Mouse (Mus musculus) neural tube, embryonic 14.5 days (tissue): ENCODE data around the gene Ilf3. TPM values are rescaled to one million over a fixed set of nuclear protein-coding genes. Genes with fewer than 3 reads are reported as not detected.

Source experiments
- ATAC-seq: fragments of 200-750 bp; cut with Nextera tagmentation; 2 replicates; pipeline ENCODE4 v1.8.0; 2017; ENCODE audit warnings: low read depth, mild to moderate bottlenecking, moderate TSS enrichment, moderate library complexity
- H3K27ac ChIP-seq: fragments of 300-500 bp; sonication (generic); 2 replicates; pipeline ENCODE4 v1.5.1; 2014; ENCODE audit warnings: low read depth, mild to moderate bottlenecking, control low read depth, low read length, moderate library complexity, mixed read lengths
- H3K27me3 ChIP-seq: fragments of 300-500 bp; sonication (generic); 2 replicates; pipeline ENCODE4 v1.6.1; 2014; ENCODE audit warnings: low read length; ENCODE audit not compliant: control insufficient read depth, insufficient read depth
- H3K36me3 ChIP-seq: fragments of 300-500 bp; sonication (generic); 2 replicates; pipeline ENCODE4 v1.6.1; 2014; ENCODE audit warnings: low read length, mixed read lengths; ENCODE audit not compliant: control insufficient read depth, insufficient read depth
- H3K4me1 ChIP-seq: fragments of 300-500 bp; sonication (generic); 2 replicates; pipeline ENCODE4 v1.6.1; 2014; ENCODE audit warnings: low read length; ENCODE audit not compliant: control insufficient read depth, insufficient read depth
- H3K4me2 ChIP-seq: fragments of 300-500 bp; sonication (generic); 2 replicates; pipeline ENCODE4 v1.6.1; 2014; ENCODE audit warnings: mild to moderate bottlenecking, low read depth, low read length, control low read depth
- H3K4me3 ChIP-seq: fragments of 300-500 bp; sonication (generic); 2 replicates; pipeline ENCODE4 v1.5.1; 2014; ENCODE audit warnings: low read depth, low read length, control low read depth, mixed read lengths
- H3K9ac ChIP-seq: fragments of 300-500 bp; sonication (generic); replicated peaks from 2 replicates; pipeline ENCODE4 v1.6.1; 2014; ENCODE audit warnings: low read depth, mild to moderate bottlenecking, control low read depth, low read length, mixed read lengths
- H3K9me3 ChIP-seq: fragments of 300-500 bp; sonication (generic); 2 replicates; pipeline ENCODE4 v1.6.1; 2016; ENCODE audit warnings: low read length; ENCODE audit not compliant: control insufficient read depth
- WGBS: fragments of 180-500 bp; shearing (Covaris S2); extraction: QIAGEN DNeasy Blood & Tissue Kit; methylation state at CpG from one replicate; pipeline ENCODE4 v1.1.7; 2014; 5-methylcytosine and 5-hydroxymethylcytosine counted together
- polyA plus RNA-seq: library from polyadenylated mRNA; unstranded; fragments of >200 nt; fragmentation: Nextera tagmentation; extraction: Ambion mirVana; gene quantifications from 2 replicates; pipeline ENCODE4 v1.2.1, GENCODE M21; 2014

Ilf3 gene
- polyA plus RNA-seq, 1 experiment from 2014 or later, result 210 TPM

GRCm38 (mm10) chr9:21445081-21445744 is 77.5 kb downstream of the Ilf3 start:
- 95% methylated on average over 6 of the region's 6 CpGs for WGBS
- H3K4me3 ChIP-seq, result no peak overlapping the region
- no peaks in the 10 kb centered on the region for H3K4me1 ChIP-seq
- no peaks in the 10 kb centered on the region for H3K27me3 ChIP-seq
- no peaks in the 10 kb centered on the region for H3K9me3 ChIP-seq
- H3K27ac ChIP-seq, result no peak overlapping the region
- no peak for ATAC-seq
- H3K4me2 ChIP-seq, result no peak overlapping the region
- H3K36me3 ChIP-seq, result no peaks in the 10 kb centered on the region
- H3K9ac ChIP-seq, result no peak overlapping the region

- no peak overlapping the region for H3K4me3 ChIP-seq
- no peaks in the 10 kb centered on the region for H3K9me3 ChIP-seq
- no peak overlapping the region for H3K4me2 ChIP-seq
- no peak overlapping the region for H3K27ac ChIP-seq
- no peaks in the 10 kb centered on the region for H3K27me3 ChIP-seq
- H3K4me1 ChIP-seq, result no peaks in the 10 kb centered on the region
- WGBS, result 98% methylated on average over 2 of the region's 2 CpGs
- no peaks in the 10 kb centered on the region for H3K36me3 ChIP-seq
- no peak for ATAC-seq
- H3K9ac ChIP-seq, result no peak overlapping the region
Observed at GRCm38 (mm10) chr9:21447778-21448177, 80.1 kb downstream of the Ilf3 start.

DNA sequence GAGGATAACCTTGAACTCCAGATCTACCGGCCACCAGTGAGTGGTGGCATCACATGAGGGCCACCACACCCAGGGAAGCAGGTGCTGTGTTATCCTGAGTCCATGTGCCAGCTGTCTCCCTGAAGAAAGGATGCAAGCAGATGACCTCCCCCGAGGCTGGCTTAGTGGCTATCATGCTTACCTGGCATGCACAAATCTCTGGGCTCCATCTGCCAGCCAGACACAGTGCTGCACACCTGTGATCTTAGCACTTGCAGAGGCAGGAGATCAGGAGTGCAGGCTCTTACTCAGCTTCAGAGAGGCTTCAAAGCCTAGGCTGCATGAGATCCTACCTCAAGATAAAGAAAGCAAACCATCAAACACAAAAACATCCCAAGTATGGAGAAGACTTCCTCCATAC is 82.0 kb downstream of the Ilf3 start:
- Histone ChIP-seq H3K27ac (no peak overlapping the region), H3K4me1 (no peaks in the 10 kb centered on the region), H3K27me3 (no peaks in the 10 kb centered on the region), H3K36me3 (no peaks in the 10 kb centered on the region), H3K4me2 (no peak overlapping the region), H3K4me3 (no peak overlapping the region), H3K9ac (no peak overlapping the region), H3K9me3 (no peaks in the 10 kb centered on the region)
- ATAC-seq, result no peak
- 94% methylated on average over 2 of the region's 2 CpGs for whole genome bisulfite sequencing

DNA sequence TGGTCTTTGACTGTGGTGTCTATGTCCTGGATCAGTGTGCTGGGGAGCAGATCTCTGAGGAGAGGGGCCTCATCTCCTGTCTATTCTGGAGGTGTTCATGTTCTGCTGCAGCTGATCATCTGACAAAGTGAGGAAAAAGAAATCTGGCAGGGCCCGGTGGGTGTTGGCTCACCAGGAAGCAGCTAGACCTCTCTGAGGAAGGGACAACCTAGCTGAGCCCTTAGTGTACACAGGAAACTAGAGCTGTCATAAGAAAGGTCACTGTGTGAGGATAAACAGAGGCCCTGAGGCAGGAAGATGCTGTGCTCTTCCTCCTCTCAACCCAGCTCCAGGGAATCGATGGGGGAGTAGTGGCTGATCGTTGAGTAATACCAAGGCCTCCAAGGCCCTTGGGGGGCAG is 82.6 kb downstream of the Ilf3 start:
- Histone ChIP-seq H3K27ac (no peak overlapping the region), H3K4me1 (no peaks in the 10 kb centered on the region), H3K9me3 (no peaks in the 10 kb centered on the region), H3K4me2 (no peak overlapping the region), H3K4me3 (no peak overlapping the region), H3K36me3 (no peaks in the 10 kb centered on the region), H3K9ac (no peak overlapping the region), H3K27me3 (no peaks in the 10 kb centered on the region)
- ATAC-seq, result no peak
- WGBS, result 85% methylated on average over 3 of the region's 3 CpGs

- Histone ChIP-seq H3K27ac (no peak overlapping the region), H3K27me3 (no peaks in the 10 kb centered on the region), H3K4me1 (no peaks in the 10 kb centered on the region), H3K9me3 (no peaks in the 10 kb centered on the region), H3K9ac (no peak overlapping the region), H3K36me3 (no peaks in the 10 kb centered on the region), H3K4me2 (no peak overlapping the region), H3K4me3 (no peak overlapping the region)
- no peak for ATAC-seq
- WGBS, result 92% methylated on average over 8 of the region's 8 CpGs
Observed at GRCm38 (mm10) chr9:21451391-21451790, 83.7 kb downstream of the Ilf3 start.

- no peak overlapping the region for H3K9ac ChIP-seq
- no peak overlapping the region for H3K4me3 ChIP-seq
- H3K4me1 ChIP-seq, result no peaks in the 10 kb centered on the region
- H3K4me2 ChIP-seq, result no peak overlapping the region
- no peaks in the 10 kb centered on the region for H3K9me3 ChIP-seq
- no peak overlapping the region for H3K27ac ChIP-seq
- H3K36me3 ChIP-seq, result no peaks in the 10 kb centered on the region
- H3K27me3 ChIP-seq, result no peaks in the 10 kb centered on the region
- ATAC-seq, result no peak
- 92% methylated on average over 8 of the region's 8 CpGs for WGBS
Observed at GRCm38 (mm10) chr9:21451870-21452269, 84.2 kb downstream of the Ilf3 start.

GRCm38 (mm10) chr9:21453003-21453402 is 85.3 kb downstream of the Ilf3 start:
- Histone ChIP-seq H3K9ac (no peak overlapping the region), H3K27ac (no peak overlapping the region), H3K27me3 (no peaks in the 10 kb centered on the region), H3K9me3 (no peaks in the 10 kb centered on the region), H3K4me1 (no peaks in the 10 kb centered on the region), H3K4me2 (no peak overlapping the region), H3K36me3 (no peaks in the 10 kb centered on the region), H3K4me3 (no peak overlapping the region)
- ATAC-seq, result no peak
- WGBS, result 94% methylated on average over 7 of the region's 7 CpGs

DNA sequence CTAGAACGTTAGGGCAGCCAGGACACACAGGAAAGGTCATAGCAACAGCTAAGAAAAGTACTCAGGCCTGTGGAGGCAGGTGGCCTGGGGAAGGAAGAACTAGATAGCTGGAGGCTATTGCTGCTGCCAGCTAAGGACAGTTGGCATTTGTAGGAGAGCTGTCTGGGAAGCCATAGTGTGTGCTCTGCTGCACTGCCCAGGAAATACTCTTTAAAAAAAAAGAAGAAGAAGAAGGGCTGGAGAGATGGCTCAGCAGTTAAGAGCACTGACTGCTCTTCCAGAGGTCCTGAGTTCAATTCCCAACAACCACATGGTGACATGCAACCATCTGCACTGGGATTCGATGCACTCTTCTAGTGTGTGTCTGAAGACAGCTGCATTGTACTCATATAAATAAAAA is 85.8 kb downstream of the Ilf3 start:
- ATAC-seq, result no peak
- Histone ChIP-seq H3K4me1 (no peaks in the 10 kb centered on the region), H3K4me2 (no peak overlapping the region), H3K36me3 (no peaks in the 10 kb centered on the region), H3K27ac (no peak overlapping the region), H3K27me3 (no peaks in the 10 kb centered on the region), H3K9ac (no peak overlapping the region), H3K4me3 (no peak overlapping the region), H3K9me3 (no peaks in the 10 kb centered on the region)
- 94% methylated on average over 2 of the region's 2 CpGs for WGBS

DNA sequence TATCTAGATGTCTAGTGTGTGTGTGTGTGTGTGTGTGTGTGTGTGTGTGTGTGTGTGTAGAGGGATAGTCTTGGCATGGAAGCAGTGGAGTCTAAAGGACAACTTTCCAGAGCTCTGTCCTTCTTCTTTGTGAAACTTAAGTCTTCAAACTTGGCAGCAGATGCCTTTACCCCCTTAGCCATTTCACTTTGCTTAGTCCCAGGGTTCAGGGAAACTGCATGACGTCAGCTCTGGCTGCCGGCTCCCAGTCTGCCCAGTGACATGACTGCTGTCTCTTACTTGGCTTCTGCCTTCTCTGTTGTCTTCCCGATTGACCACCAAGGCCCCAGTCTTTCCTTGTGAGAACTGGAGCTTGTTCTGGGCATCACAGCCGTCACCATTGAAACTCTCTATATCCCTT is 86.9 kb downstream of the Ilf3 start:
- H3K4me1 ChIP-seq, result no peaks in the 10 kb centered on the region
- H3K9me3 ChIP-seq, result no peaks in the 10 kb centered on the region
- no peak overlapping the region for H3K4me2 ChIP-seq
- 71% methylated on average over 4 of the region's 4 CpGs for WGBS
- no peak overlapping the region for H3K27ac ChIP-seq
- H3K9ac ChIP-seq, result no peak overlapping the region
- ATAC-seq, result no peak
- H3K36me3 ChIP-seq, result no peaks in the 10 kb centered on the region
- H3K4me3 ChIP-seq, result no peak overlapping the region
- no peaks in the 10 kb centered on the region for H3K27me3 ChIP-seq
